Mouse (Mus musculus) lung, postnatal 0 days (tissue): Measurements from ENCODE around the gene Prlr. TPM values are rescaled to one million over a fixed set of nuclear protein-coding genes. Genes with fewer than 3 reads are reported as not detected.

Source experiments
- ATAC-seq: fragments of 200-750 bp; cut with Nextera tagmentation; 2 replicates; pipeline ENCODE4 v1.8.0; 2017; ENCODE audit warnings: moderate library complexity
- DNase-seq: peaks from one replicate; pipeline ENCODE4 v3.0.0-alpha.2; 2016; ENCODE audit warnings: low spot score
- H3K27ac ChIP-seq: fragments of 300-500 bp; sonication (generic); 2 replicates; pipeline ENCODE4 v1.5.1; 2014; ENCODE audit warnings: antibody characterized with exemption, mild to moderate bottlenecking, low read length, mixed read lengths
- H3K27me3 ChIP-seq: fragments of 300-500 bp; sonication (generic); replicated peaks from 2 replicates; pipeline ENCODE4 v1.6.1; 2014; ENCODE audit warnings: low read length, mixed read lengths; ENCODE audit not compliant: insufficient read depth
- H3K36me3 ChIP-seq: fragments of 300-500 bp; sonication (generic); 2 replicates; pipeline ENCODE4 v1.6.1; 2014; ENCODE audit warnings: low read length, mixed read lengths; ENCODE audit not compliant: insufficient read depth
- H3K4me1 ChIP-seq: fragments of 300-500 bp; sonication (generic); 2 replicates; pipeline ENCODE4 v1.6.1; 2014; ENCODE audit warnings: antibody characterized with exemption, low read depth, low read length, mixed read lengths; ENCODE audit not compliant: insufficient read depth
- H3K4me2 ChIP-seq: fragments of 300-500 bp; sonication (generic); replicated peaks from 2 replicates; pipeline ENCODE4 v1.6.1; 2014; ENCODE audit warnings: low read depth, mild to moderate bottlenecking, low read length, moderate library complexity, mixed read lengths
- H3K4me3 ChIP-seq: fragments of 300-500 bp; sonication (generic); 2 replicates; pipeline ENCODE4 v1.5.1; 2014; ENCODE audit warnings: low read depth, low read length
- H3K9ac ChIP-seq: fragments of 300-500 bp; sonication (generic); replicated peaks from 2 replicates; pipeline ENCODE4 v1.6.1; 2014; ENCODE audit warnings: low read depth, mild to moderate bottlenecking
- H3K9me3 ChIP-seq: fragments of 300-500 bp; sonication (generic); 2 replicates; pipeline ENCODE4 v1.6.1; 2016; ENCODE audit warnings: low read length, mixed read lengths
- CTCF ChIP-seq: IDR thresholded peaks from 2 replicates; pipeline ENCODE4 v1.5.1; 2016; ENCODE audit warnings: antibody characterized with exemption, mild to moderate bottlenecking
- EP300 ChIP-seq: IDR thresholded peaks from 2 replicates; pipeline ENCODE4 v1.6.1; 2016; ENCODE audit warnings: antibody characterized with exemption, mild to moderate bottlenecking, control low read depth
- WGBS: fragments of 180-500 bp; shearing (Covaris S2); extraction: QIAGEN DNeasy Blood & Tissue Kit; methylation state at CpG from one replicate; pipeline ENCODE4 v1.1.7; 2014; 5-methylcytosine and 5-hydroxymethylcytosine counted together
- polyA plus RNA-seq: library from polyadenylated mRNA; unstranded; fragments of >200 nt; fragmentation: Nextera tagmentation; extraction: Ambion mirVana; gene quantifications from 2 replicates; pipeline ENCODE4 v1.2.1, GENCODE M21; 2015

The Prlr gene
- polyA plus RNA-seq, 1 experiment from 2014 or later = 0.61 TPM

- 85% methylated on average over 2 of the region's 2 CpGs for WGBS
- Histone ChIP-seq H3K27me3 (no peaks in the 10 kb centered on the region), H3K9me3 (no peaks in the 10 kb centered on the region), H3K9ac (no peak overlapping the region), H3K4me3 (no peak overlapping the region), H3K4me1 (no peaks in the 10 kb centered on the region), H3K36me3 (no peaks in the 10 kb centered on the region), H3K27ac (no peak overlapping the region), H3K4me2 (no peak overlapping the region)
- no peak for DNase-seq
- no peak for TF ChIP-seq EP300
- ATAC-seq = no peak
These were observed 189.3 kb downstream of the Prlr start for GRCm38 (mm10) chr15:10366331-10366730.

GRCm38 (mm10) chr15:10375404-10375803 lies 198.4 kb downstream of the Prlr start:
- H3K36me3 ChIP-seq = no peaks in the 10 kb centered on the region
- no peak for DNase-seq
- no peak for ATAC-seq
- 26% methylated on average over 3 of the region's 3 CpGs for WGBS
- H3K27ac ChIP-seq = no peak overlapping the region
- no peak overlapping the region for H3K4me2 ChIP-seq
- H3K9me3 ChIP-seq = no peaks in the 10 kb centered on the region
- TF ChIP-seq CTCF (no peak), EP300 (no peak)
- H3K4me1 ChIP-seq = no peaks in the 10 kb centered on the region
- no peak overlapping the region for H3K9ac ChIP-seq
- H3K4me3 ChIP-seq = no peak overlapping the region
- H3K27me3 ChIP-seq = no peaks in the 10 kb centered on the region

GRCm38 (mm10) chr15:10378338-10378959 lies 201.4 kb downstream of the Prlr start:
- Histone ChIP-seq H3K9ac (no peak overlapping the region), H3K36me3 (no peaks in the 10 kb centered on the region), H3K4me1 (no peaks in the 10 kb centered on the region), H3K4me3 (no peak overlapping the region), H3K27ac (no peak overlapping the region), H3K4me2 (no peak overlapping the region), H3K27me3 (no peaks in the 10 kb centered on the region), H3K9me3 (no peaks in the 10 kb centered on the region)
- TF ChIP-seq CTCF (no peak), EP300 (no peak)
- WGBS = 80% methylated on average over 4 of the region's 4 CpGs
- DNase-seq (no peak), ATAC-seq (no peak)

- Histone ChIP-seq H3K4me3 (no peak overlapping the region), H3K36me3 (no peaks in the 10 kb centered on the region), H3K4me2 (no peak overlapping the region), H3K9ac (no peak overlapping the region), H3K4me1 (no peaks in the 10 kb centered on the region), H3K27me3 (no peaks in the 10 kb centered on the region), H3K9me3 (no peaks in the 10 kb centered on the region), H3K27ac (no peak overlapping the region)
- ATAC-seq (no peak), DNase-seq (no peak)
- 88% methylated on average over 3 of the region's 3 CpGs for WGBS
- no peak for TF ChIP-seq EP300
- no peak for TF ChIP-seq CTCF
These were observed 202.9 kb downstream of the Prlr start for GRCm38 (mm10) chr15:10379757-10380458.

- no peaks in the 10 kb centered on the region for H3K27me3 ChIP-seq
- H3K4me3 ChIP-seq = no peak overlapping the region
- no peak overlapping the region for H3K27ac ChIP-seq
- no peaks in the 10 kb centered on the region for H3K36me3 ChIP-seq
- TF ChIP-seq EP300 (no peak), CTCF (no peak)
- no peak overlapping the region for H3K9ac ChIP-seq
- H3K4me1 ChIP-seq = no peaks in the 10 kb centered on the region
- DNase-seq (no peak), ATAC-seq (no peak)
- WGBS = 78% methylated on average over 2 of the region's 2 CpGs
- H3K4me2 ChIP-seq = no peak overlapping the region
- no peaks in the 10 kb centered on the region for H3K9me3 ChIP-seq
These were observed 210.2 kb downstream of the Prlr start for GRCm38 (mm10) chr15:10387263-10387662.

Other genes with a start within 250 kb of the Prlr start
- gene Gm21973, start 148.1 kb downstream of the Prlr start, polyA plus RNA-seq = not detected in 2 replicates
- gene Agxt2, start 181.3 kb downstream of the Prlr start, polyA plus RNA-seq = not detected in 2 replicates